Mouse (Mus musculus): ENCODE data around the gene Klhl22. TPM values are rescaled to one million over a fixed set of nuclear protein-coding genes. Genes with fewer than 3 reads are reported as not detected.
"Not testable (repeated sequence)": the region's sequence is repeated elsewhere in the genome, so short reads cannot be mapped to it uniquely, and the experiment has no call there.

Klhl22 gene
- polyA plus RNA-seq, 1 experiment from 2014 or later, result 29.0 TPM

DNA sequence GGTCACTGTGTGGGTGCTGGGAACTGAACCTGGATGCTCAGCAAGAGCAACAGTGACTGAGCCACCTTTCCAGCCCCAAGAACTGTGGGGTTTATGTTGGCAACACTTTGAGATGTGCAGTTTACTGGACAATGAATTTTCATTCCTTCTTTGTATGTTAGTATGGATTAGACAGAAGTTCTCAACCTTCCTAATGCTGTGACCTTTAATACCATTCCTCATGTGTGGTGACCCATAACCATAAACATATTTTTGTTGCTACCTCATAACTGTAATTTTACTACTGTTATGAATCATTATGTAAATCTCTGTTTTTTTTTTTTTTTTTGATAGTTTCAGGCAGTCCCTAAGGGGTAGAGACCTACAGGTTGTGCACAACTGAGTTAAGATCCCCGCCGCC lies 25.8 kb upstream of the Klhl22 start:
- Histone ChIP-seq H3K4me2 (replicated peaks; ENCODE audit: low read depth) (peak overlapping the region; percentile 51), H3K9me3 (ENCODE audit: control insufficient read depth) (no peaks in the 10 kb centered on the region), H3K9ac (ENCODE audit: low read depth, low read length) (no peak overlapping the region), H3K27ac (ENCODE audit: low read depth, low read length) (no peak overlapping the region), H3K4me3 (ENCODE audit: low read depth, low read length) (peak overlapping the region; percentile 11; the same call in 1 of the 2 replicates), H3K4me1 (replicated peaks; ENCODE audit: control insufficient read depth, insufficient read depth, low read length) (no peaks in the 10 kb centered on the region), H3K27me3 (replicated peaks; ENCODE audit: control insufficient read depth, insufficient read depth, low read length) (no peaks in the 10 kb centered on the region), H3K36me3 (ENCODE audit: control insufficient read depth, insufficient read depth) (no peaks in the 10 kb centered on the region)
- 56% methylated on average over 2 of the region's 2 CpGs for WGBS
- peak; percentile 25; the same call in 1 of the 2 replicates for ATAC-seq
- no peak for TF ChIP-seq CTCF (IDR thresholded peaks at IDR 0.05; ENCODE audit: low read depth)

DNA sequence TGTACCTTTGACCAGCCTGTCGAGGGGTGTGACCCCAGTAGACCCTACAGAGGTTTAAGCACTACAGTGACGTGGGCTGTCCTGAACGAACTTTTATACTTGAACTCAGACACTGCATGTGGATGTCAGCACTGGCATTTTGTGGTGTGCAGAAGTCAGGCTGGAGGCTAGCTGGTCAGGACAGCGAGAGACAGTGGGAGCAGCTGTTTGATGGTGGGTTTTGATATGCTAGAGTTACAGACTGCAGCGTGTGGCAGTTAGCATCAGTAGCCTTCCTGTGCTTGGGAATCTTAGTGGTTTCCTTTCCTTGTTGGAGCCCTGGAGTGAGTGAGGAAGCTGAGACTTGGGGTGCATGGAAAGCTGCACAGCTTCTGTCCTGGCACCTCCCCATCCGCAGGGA lies 24.5 kb upstream of the Klhl22 start:
- 91% methylated on average over 6 of the region's 6 CpGs for WGBS

DNA sequence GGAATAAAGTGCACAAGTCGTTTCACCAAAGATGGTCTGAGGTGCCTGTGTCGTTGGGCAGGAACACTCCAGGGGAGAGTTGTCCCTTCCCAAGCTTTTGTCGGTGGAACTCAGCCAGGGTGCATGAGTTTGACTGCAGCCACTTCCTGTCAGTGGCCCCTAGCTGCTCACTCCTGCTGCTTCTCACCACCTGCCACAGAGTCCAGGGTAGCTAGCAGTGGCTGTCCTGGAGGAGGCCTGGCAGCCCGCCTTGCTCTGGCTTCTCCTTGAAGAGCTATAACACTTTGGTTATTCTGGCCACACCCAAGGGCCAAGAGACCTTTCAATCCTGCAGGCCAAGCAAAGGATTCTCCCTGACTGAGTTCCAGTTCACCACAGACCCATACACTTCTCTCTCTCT lies 23.3 kb upstream of the Klhl22 start:
- Histone ChIP-seq H3K4me2 (replicated peaks; ENCODE audit: low read depth) (no peak overlapping the region), H3K27ac (ENCODE audit: low read depth, low read length) (no peak overlapping the region), H3K27me3 (replicated peaks; ENCODE audit: control insufficient read depth, insufficient read depth, low read length) (no peaks in the 10 kb centered on the region), H3K36me3 (ENCODE audit: control insufficient read depth, insufficient read depth) (no peaks in the 10 kb centered on the region), H3K4me3 (ENCODE audit: low read depth, low read length) (no peak overlapping the region), H3K9me3 (ENCODE audit: control insufficient read depth) (no peaks in the 10 kb centered on the region), H3K9ac (ENCODE audit: low read depth, low read length) (no peak overlapping the region), H3K4me1 (replicated peaks; ENCODE audit: control insufficient read depth, insufficient read depth, low read length) (no peaks in the 10 kb centered on the region)
- 39% methylated on average over 4 of the region's 4 CpGs for WGBS
- ATAC-seq, result no peak
- TF ChIP-seq CTCF (IDR thresholded peaks at IDR 0.05; ENCODE audit: low read depth), result no peak

More for the DNA sequence above, 24.5 kb upstream of the Klhl22 start:
- not testable (repeated sequence) for H3K36me3 ChIP-seq (ENCODE audit: control insufficient read depth, insufficient read depth); H3K4me3 ChIP-seq (ENCODE audit: low read depth, low read length); H3K9ac ChIP-seq (ENCODE audit: low read depth, low read length); H3K4me1 ChIP-seq (replicated peaks; ENCODE audit: control insufficient read depth, insufficient read depth, low read length); H3K4me2 ChIP-seq (replicated peaks; ENCODE audit: low read depth); ATAC-seq; H3K9me3 ChIP-seq (ENCODE audit: control insufficient read depth); H3K27me3 ChIP-seq (replicated peaks; ENCODE audit: control insufficient read depth, insufficient read depth, low read length); H3K27ac ChIP-seq (ENCODE audit: low read depth, low read length)

DNA sequence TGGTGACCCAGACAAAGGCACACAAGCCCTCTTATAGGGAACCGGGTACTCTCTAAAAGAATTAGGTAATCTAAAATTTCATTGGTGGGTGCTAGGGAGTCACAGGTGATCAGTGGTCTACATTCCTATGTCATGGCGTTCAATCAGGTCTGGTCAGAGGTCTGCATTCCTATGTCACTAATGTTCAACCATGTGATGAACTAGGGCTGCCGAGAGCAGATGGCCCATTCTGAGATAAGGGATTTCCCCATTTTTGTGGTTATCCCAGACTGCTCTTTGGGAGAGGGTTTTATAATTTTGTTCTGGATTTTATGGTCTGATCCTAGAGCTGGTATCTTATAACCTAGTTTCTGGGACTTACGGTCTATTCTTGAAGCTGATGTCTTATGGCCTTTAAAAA lies 19.3 kb upstream of the Klhl22 start:
- H3K4me3 ChIP-seq (ENCODE audit: low read depth, low read length), result no peak overlapping the region
- ATAC-seq, result no peak
- no peaks in the 10 kb centered on the region for H3K4me1 ChIP-seq (replicated peaks; ENCODE audit: control insufficient read depth, insufficient read depth, low read length)
- H3K4me2 ChIP-seq (replicated peaks; ENCODE audit: low read depth), result no peak overlapping the region
- WGBS, result 67% methylated on average over 4 of the region's 4 CpGs
- H3K36me3 ChIP-seq (ENCODE audit: control insufficient read depth, insufficient read depth), result no peaks in the 10 kb centered on the region
- no peak overlapping the region for H3K9ac ChIP-seq (ENCODE audit: low read depth, low read length)
- H3K27me3 ChIP-seq (replicated peaks; ENCODE audit: control insufficient read depth, insufficient read depth, low read length), result no peaks in the 10 kb centered on the region
- no peak overlapping the region for H3K27ac ChIP-seq (ENCODE audit: low read depth, low read length)
- no peak for TF ChIP-seq CTCF (IDR thresholded peaks at IDR 0.05; ENCODE audit: low read depth)
- H3K9me3 ChIP-seq (ENCODE audit: control insufficient read depth), result no peaks in the 10 kb centered on the region

DNA sequence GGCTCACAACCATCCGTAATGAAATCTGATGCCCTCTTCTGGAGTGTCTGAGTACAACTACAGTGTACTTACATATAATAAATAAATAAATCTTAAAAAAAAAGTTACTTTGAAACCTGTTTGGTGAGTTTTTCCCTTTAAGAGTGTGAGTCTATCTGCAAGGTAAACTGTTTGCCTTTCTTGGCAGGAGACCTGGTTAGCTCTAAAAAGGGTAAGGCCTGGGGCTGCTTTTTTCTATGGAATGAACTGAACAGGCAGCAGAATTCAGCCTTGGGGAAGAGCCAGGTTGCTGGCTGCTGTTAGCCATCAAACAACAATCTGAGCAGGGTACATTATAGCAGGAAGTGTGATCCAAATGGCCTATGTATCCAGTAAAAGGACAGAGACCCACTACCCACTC lies 16.6 kb upstream of the Klhl22 start:
- no peak overlapping the region for H3K27ac ChIP-seq (ENCODE audit: low read depth, low read length)

DNA sequence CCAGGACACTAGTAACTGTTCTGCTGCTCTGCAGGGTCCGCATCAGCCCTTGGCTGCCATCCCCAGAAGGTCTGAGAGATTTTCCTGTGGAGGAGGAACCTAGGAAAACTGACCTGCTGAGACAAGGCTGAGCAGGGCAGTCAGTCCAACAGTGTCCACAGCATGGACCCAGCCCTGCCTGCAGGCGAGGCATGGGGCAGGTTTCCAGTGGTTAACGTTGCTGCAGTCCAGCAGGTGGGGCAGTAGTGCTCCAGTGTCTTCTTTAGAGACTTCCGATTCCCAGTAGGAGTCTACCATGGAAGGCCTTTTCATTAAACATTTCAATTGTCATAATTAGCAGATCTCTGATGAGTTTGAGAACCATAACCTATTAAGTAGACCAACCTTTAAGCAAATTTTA lies 16.1 kb upstream of the Klhl22 start:
- no peak overlapping the region for H3K4me3 ChIP-seq (ENCODE audit: low read depth, low read length)
- H3K9me3 ChIP-seq (ENCODE audit: control insufficient read depth), result no peaks in the 10 kb centered on the region
- WGBS, result 40% methylated on average over 4 of the region's 4 CpGs
- H3K4me1 ChIP-seq (replicated peaks; ENCODE audit: control insufficient read depth, insufficient read depth, low read length), result no peaks in the 10 kb centered on the region
- ATAC-seq, result peak; percentile 56; the same call in 1 of the 2 replicates
- no peak overlapping the region for H3K4me2 ChIP-seq (replicated peaks; ENCODE audit: low read depth)
- no peaks in the 10 kb centered on the region for H3K27me3 ChIP-seq (replicated peaks; ENCODE audit: control insufficient read depth, insufficient read depth, low read length)
- H3K36me3 ChIP-seq (ENCODE audit: control insufficient read depth, insufficient read depth), result no peaks in the 10 kb centered on the region
- no peak overlapping the region for H3K9ac ChIP-seq (ENCODE audit: low read depth, low read length)
- no peak overlapping the region for H3K27ac ChIP-seq (ENCODE audit: low read depth, low read length)
- TF ChIP-seq CTCF (IDR thresholded peaks at IDR 0.05; ENCODE audit: low read depth), result peak; percentile 75

More for the DNA sequence above, 16.6 kb upstream of the Klhl22 start:
- Histone ChIP-seq H3K9me3 (ENCODE audit: control insufficient read depth) (no peaks in the 10 kb centered on the region), H3K4me2 (replicated peaks; ENCODE audit: low read depth) (no peak overlapping the region), H3K4me3 (ENCODE audit: low read depth, low read length) (no peak overlapping the region), H3K4me1 (replicated peaks; ENCODE audit: control insufficient read depth, insufficient read depth, low read length) (no peaks in the 10 kb centered on the region), H3K9ac (ENCODE audit: low read depth, low read length) (no peak overlapping the region), H3K36me3 (ENCODE audit: control insufficient read depth, insufficient read depth) (no peaks in the 10 kb centered on the region), H3K27me3 (replicated peaks; ENCODE audit: control insufficient read depth, insufficient read depth, low read length) (no peaks in the 10 kb centered on the region)
- 53% methylated on average over 1 of the region's 1 CpGs for WGBS
- TF ChIP-seq CTCF (IDR thresholded peaks at IDR 0.05; ENCODE audit: low read depth), result no peak
- ATAC-seq, result 0 out of 2 replicates have a peak, but pooled peaks have one; percentile 38

DNA sequence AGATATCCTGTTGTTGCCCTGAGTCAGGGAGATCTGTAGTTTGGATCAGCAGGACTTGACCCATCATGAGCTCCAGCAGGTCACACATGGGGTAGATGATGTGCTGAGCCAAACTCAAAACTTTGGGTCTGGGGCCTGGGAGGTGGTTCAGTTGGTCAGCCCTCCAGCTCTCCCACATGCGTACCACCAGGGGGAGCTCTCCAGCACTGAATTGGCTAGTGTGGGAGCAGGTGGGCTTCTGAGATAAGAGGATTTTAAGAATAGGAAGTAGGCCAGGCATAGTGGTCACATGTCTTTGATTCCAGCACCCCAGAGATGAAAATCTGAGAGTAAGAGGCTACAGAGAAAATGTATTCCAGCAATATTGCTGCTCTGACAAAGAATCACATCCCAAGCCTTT lies 14.9 kb upstream of the Klhl22 start:
- no peak overlapping the region for H3K4me2 ChIP-seq (replicated peaks; ENCODE audit: low read depth)
- peak; percentile 77 for TF ChIP-seq CTCF (IDR thresholded peaks at IDR 0.05; ENCODE audit: low read depth)
- no peak overlapping the region for H3K4me3 ChIP-seq (ENCODE audit: low read depth, low read length)
- H3K27ac ChIP-seq (ENCODE audit: low read depth, low read length), result no peak overlapping the region
- H3K4me1 ChIP-seq (replicated peaks; ENCODE audit: control insufficient read depth, insufficient read depth, low read length), result no peaks in the 10 kb centered on the region
- no peaks in the 10 kb centered on the region for H3K9me3 ChIP-seq (ENCODE audit: control insufficient read depth)
- no peaks in the 10 kb centered on the region for H3K27me3 ChIP-seq (replicated peaks; ENCODE audit: control insufficient read depth, insufficient read depth, low read length)
- 21% methylated on average over 1 of the region's 1 CpGs for WGBS
- no peak for ATAC-seq
- no peak overlapping the region for H3K9ac ChIP-seq (ENCODE audit: low read depth, low read length)
- no peaks in the 10 kb centered on the region for H3K36me3 ChIP-seq (ENCODE audit: control insufficient read depth, insufficient read depth)

All from intestine, postnatal 0 days (tissue).